Mouse (Mus musculus) embryo, embryonic 10.5 days (tissue): ENCODE measurements around the gene Mup16.
"Not testable (repeated sequence)": the region's sequence is repeated elsewhere in the genome, so short reads cannot be mapped to it uniquely, and the experiment has no call there.

Source experiments
- DNase-seq: peaks from one replicate; pipeline ENCODE4 v3.0.0-alpha.2; 2015; ENCODE audit warnings: low spot score

Gene Mup16

GRCm38 (mm10) chr4:61519431-61519830 is at the start of gene Mup16:
Mup16 (minus strand) TSS chr4:61519531.
- DNase-seq: not testable (repeated sequence)

GRCm38 (mm10) chr4:61555887-61556286 is 36.6 kb upstream of the Mup16 start:
- DNase-seq: not testable (repeated sequence)
